Mouse (Mus musculus): ENCODE data around the gene Pde6h.

GRCm38 (mm10) chr6:136889554-136889953, 34.1 kb upstream of the Pde6h start:
- TF ChIP-seq CTCF (IDR thresholded peaks at IDR 0.05; ENCODE audit: control insufficient read depth, insufficient read depth, low read length) (no peak), POLR2A (IDR thresholded peaks at IDR 0.05; ENCODE audit: borderline replicate concordance, control insufficient read depth, low read depth, low read length) (no peak)

All from bone marrow, adult 2 months (tissue).